Mouse (Mus musculus) effector memory CD4-positive, alpha-beta T cell, adult 7 months (primary cell): ENCODE data around the gene Kdm5d. TPM values are rescaled to one million over a fixed set of nuclear protein-coding genes. Genes with fewer than 3 reads are reported as not detected.

Source experiments
- polyA plus RNA-seq: library from polyadenylated mRNA; unstranded; fragments of 100-300 nt; shearing (Covaris generic); gene quantifications from one replicate; pipeline ENCODE4 v1.2.1, GENCODE M21; 2017

Gene Kdm5d
- polyA plus RNA-seq, result 22.0 TPM

DNA sequence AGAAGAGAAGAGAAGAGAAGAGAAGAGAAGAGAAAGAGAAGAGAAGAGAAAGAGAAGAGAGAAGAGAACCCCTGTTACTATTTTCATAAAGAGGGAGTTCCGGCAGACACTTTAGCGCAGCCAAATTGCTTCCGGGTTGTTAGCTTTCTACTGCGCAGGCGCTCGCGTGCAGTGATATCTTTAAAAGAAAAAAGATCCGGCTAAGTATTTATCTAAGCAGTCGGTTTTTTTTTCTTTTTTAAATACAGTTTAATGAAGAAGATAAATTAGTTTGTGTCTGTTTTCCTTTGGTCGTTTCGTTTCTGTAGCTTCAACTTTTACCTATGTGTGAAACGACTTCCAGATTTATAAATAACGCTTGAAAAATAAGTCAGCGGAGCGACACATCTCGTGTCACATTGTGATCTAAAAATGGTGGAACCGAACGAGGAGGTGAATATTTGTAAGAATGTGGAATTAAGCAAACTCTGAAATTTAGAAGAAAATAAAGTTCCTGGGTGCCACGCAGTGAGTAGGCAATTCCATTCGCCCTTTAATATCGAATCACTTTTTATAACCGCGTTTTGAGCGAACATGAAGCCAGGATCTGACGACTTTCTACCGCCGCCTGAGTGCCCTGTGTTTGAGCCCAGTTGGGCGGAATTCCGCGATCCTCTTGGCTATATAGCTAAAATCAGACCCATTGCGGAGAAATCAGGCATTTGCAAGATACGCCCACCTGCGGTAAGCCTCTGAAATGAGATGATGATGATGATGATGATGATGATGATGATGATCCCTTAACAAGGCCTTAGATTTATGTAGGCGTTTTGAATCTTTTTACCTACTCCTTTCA is at the start of gene Kdm5d:
Gene Kdm5d (plus strand): TSS at position 396 of the 835 bp plus-strand sequence.

Other genes starting within 250 kb of the Kdm5d start
- gene Zfy1, start 100.4 kb upstream of the Kdm5d start, polyA plus RNA-seq, result not detected
- not detected for gene Uba1y, start 79.1 kb upstream of the Kdm5d start, polyA plus RNA-seq
- 119 TPM for gene Eif2s3y, start 112.8 kb downstream of the Kdm5d start, polyA plus RNA-seq